Comparison of ENCODE assay signal across 8 mouse cellular contexts in the genomic region with DNA sequence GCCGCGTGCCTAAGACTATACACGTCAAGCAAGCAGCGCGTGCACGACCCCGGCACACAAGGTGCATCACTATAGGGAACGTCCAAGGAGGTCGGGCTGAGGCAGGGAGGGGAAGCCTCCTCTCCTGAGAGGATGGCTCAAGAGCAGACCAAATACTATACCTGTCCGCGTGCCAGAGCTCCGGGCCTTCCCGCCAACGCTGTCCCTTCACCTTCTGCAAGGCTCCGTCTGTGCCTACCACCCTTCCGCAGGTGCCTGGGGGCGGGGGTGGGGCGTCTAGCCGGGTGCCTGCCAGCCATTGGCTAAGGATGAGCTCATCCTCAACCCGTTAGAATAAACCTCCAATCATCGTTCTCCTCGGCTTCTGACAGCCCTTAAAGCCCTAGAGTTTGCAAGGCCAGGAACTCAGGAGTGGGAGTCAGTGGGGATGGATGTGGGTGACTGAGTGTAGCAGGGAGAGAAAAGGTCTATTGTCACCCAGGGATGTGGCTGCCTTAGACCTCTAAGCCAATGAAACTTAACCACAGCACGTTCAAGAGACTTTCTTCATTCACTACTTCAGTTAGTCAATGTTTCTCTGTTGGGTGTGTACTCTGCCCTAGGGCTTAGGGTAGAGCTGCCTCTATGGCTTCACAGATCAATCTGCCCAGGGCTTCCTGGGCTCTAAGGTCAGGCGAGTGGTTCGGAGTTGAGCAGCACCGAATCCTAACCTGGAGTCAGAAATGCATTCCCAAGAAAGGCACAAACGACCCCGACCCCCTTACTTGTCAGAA. TPM values are rescaled to one million over a fixed set of nuclear protein-coding genes. Genes with fewer than 3 reads are reported as not detected.
DNase-seq lines count a peak whose midpoint lies in the region; ATAC-seq and TF ChIP-seq lines count a peak whose summit lies in the region.

A gene (minus strand): TSS at position 263 of the 773 bp plus-strand sequence.

- ATAC-seq in kidney, embryonic 16.5 days (ENCODE audit: low FRiP score, low TSS enrichment), result peak; percentile 56; the same call in 1 of the 2 replicates
- ATAC-seq in limb, embryonic 14.5 days (ENCODE audit: low FRiP score, low read depth), result peak; percentile 42; the same call in 1 of the 2 replicates
- peak; percentile 98 for ATAC-seq in midbrain, embryonic 16.5 days

- H3K9me3 ChIP-seq in kidney, embryonic 16.5 days (ENCODE audit: low read length), result no peaks in the 10 kb centered on the region
- H3K9me3 ChIP-seq in limb, embryonic 14.5 days (ENCODE audit: control insufficient read depth, low read length), result no peaks in the 10 kb centered on the region
- no peaks in the 10 kb centered on the region for H3K9me3 ChIP-seq in midbrain, embryonic 16.5 days (replicated peaks; ENCODE audit: control insufficient read depth, low read length, poor library complexity, severe bottlenecking)

- no peak for TF ChIP-seq POLR2A in limb, embryonic 14.5 days (IDR thresholded peaks at IDR 0.05; ENCODE audit: borderline replicate concordance, extremely low read depth, insufficient read depth, insufficient read length)

- peak within 1 kb of the TSS; percentile 22 for H3K4me3 ChIP-seq in kidney, embryonic 16.5 days (ENCODE audit: low read length)
- H3K4me3 ChIP-seq in limb, embryonic 14.5 days (replicated peaks; ENCODE audit: low read length), result 0 out of 2 replicates have a peak within 1 kb of the TSS, but pooled peaks have one; percentile 15
- H3K4me3 ChIP-seq in midbrain, embryonic 16.5 days (ENCODE audit: low read depth, low read length), result peak within 1 kb of the TSS; percentile 61

- H3K9ac ChIP-seq in kidney, embryonic 16.5 days (replicated peaks; ENCODE audit: low read length), result peak within 1 kb of the TSS; percentile 25; the same call in 1 of the 2 replicates
- H3K9ac ChIP-seq in limb, embryonic 14.5 days (ENCODE audit: low read depth, low read length, severe bottlenecking), result no peak within 1 kb of the TSS
- H3K9ac ChIP-seq in midbrain, embryonic 16.5 days (ENCODE audit: low read depth, low read length), result peak within 1 kb of the TSS; percentile 90

- DNase-seq in adrenal gland, adult 2 months, result peak; percentile 39
- DNase-seq in adrenal gland, adult 18-20 months (ENCODE audit: low spot score in 2 of 2), result no peak
- peak; percentile 87 to 89 for DNase-seq in cerebellum, postnatal 36 days
- peak; percentile 78 to 85 for DNase-seq in frontal cortex, postnatal 36 days (ENCODE audit: low spot score in 2 of 2)
- no peak for DNase-seq in limb, embryonic 14.5 days (ENCODE audit: low spot score)
- peak; percentile 42 for DNase-seq in testis, postnatal 14 days (ENCODE audit: low spot score)

- no peaks in the 10 kb centered on the region for H3K36me3 ChIP-seq in kidney, embryonic 16.5 days (ENCODE audit: insufficient read depth, low read length)
- H3K36me3 ChIP-seq in limb, embryonic 14.5 days (ENCODE audit: control insufficient read depth, insufficient read depth, low read length), result no peaks in the 10 kb centered on the region
- H3K36me3 ChIP-seq in midbrain, embryonic 16.5 days (ENCODE audit: control insufficient read depth, insufficient read depth, low read length), result 0 out of 2 replicates have a peak, but pooled peaks cover 3% of the 10 kb centered on the region

- peaks cover 9% of the 10 kb centered on the region for H3K27me3 ChIP-seq in kidney, embryonic 16.5 days (ENCODE audit: insufficient read depth, low read length)
- H3K27me3 ChIP-seq in limb, embryonic 14.5 days (ENCODE audit: control insufficient read depth, insufficient read depth, low read length), result peaks cover 16% of the 10 kb centered on the region; the same call in 1 of the 2 replicates
- no peaks in the 10 kb centered on the region for H3K27me3 ChIP-seq in midbrain, embryonic 16.5 days (ENCODE audit: control insufficient read depth, insufficient read depth, low read depth, low read length)

- 16% methylated on average over 28 of the region's 28 CpGs for WGBS in kidney, embryonic 16.5 days
- 20% methylated on average over 21 of the region's 28 CpGs for WGBS in limb, embryonic 14.5 days
- 13% methylated on average over 28 of the region's 28 CpGs for whole genome bisulfite sequencing in midbrain, embryonic 16.5 days

- H3K27ac ChIP-seq in kidney, embryonic 16.5 days (ENCODE audit: low read length), result no peak within 1 kb of the TSS
- H3K27ac ChIP-seq in limb, embryonic 14.5 days (replicated peaks; ENCODE audit: low read depth, low read length), result no peak within 1 kb of the TSS
- H3K27ac ChIP-seq in midbrain, embryonic 16.5 days (ENCODE audit: low read length), result peak within 1 kb of the TSS; percentile 70

- H3K4me2 ChIP-seq in kidney, embryonic 16.5 days (replicated peaks; ENCODE audit: low read depth, low read length), result peak within 1 kb of the TSS; percentile 46
- H3K4me2 ChIP-seq in limb, embryonic 14.5 days (replicated peaks; ENCODE audit: low read depth, low read length, severe bottlenecking), result peak within 1 kb of the TSS; percentile 25; the same call in 1 of the 2 replicates
- H3K4me2 ChIP-seq in midbrain, embryonic 16.5 days (ENCODE audit: low read length), result peak within 1 kb of the TSS; percentile 70

- H3K4me1 ChIP-seq in kidney, embryonic 16.5 days (ENCODE audit: insufficient read depth, low read length), result peaks cover 14% of the 10 kb centered on the region
- no peaks in the 10 kb centered on the region for H3K4me1 ChIP-seq in limb, embryonic 14.5 days (ENCODE audit: control insufficient read depth, insufficient read depth, low read length)
- H3K4me1 ChIP-seq in midbrain, embryonic 16.5 days (ENCODE audit: control insufficient read depth, insufficient read depth, low read length), result peaks cover 4% of the 10 kb centered on the region; the same call in 1 of the 2 replicates

RNA-seq across cellular contexts. Expression of the gene that starts here (rescaled TPM):
- 1 to 10 TPM in 1 of 2 experiments, under 1 TPM in 1; 0.37 to 1.5 TPM for total RNA-seq in adrenal gland, adult 2 months (2021)
- 1.5 and 1.8 TPM in 2 replicates for polyA plus RNA-seq in adrenal gland, adult 2 months (2012; rRNA removed)
- 1 to 10 TPM in 1 of 2 experiments, under 1 TPM in 1; 0.80 to 1.3 TPM for total RNA-seq in adrenal gland, adult 18-20 months (2021)
- polyA plus RNA-seq in kidney, embryonic 16.5 days (2015; fragmentation: Nextera tagmentation; extraction: Ambion mirVana), result 0.86 and 1.1 TPM in 2 replicates
- polyA plus RNA-seq in limb, embryonic 14.5 days (2012; rRNA removed), result 0.37 and 0.43 TPM in 2 replicates
- 0.39 and 0.50 TPM in 2 replicates for polyA plus RNA-seq in limb, embryonic 14.5 days (2014; fragmentation: Nextera tagmentation; extraction: Ambion mirVana)
- 39.3 and 43.3 TPM in 2 replicates for polyA plus RNA-seq in midbrain, embryonic 16.5 days (2015; fragmentation: Nextera tagmentation; extraction: Ambion mirVana)

Comparison
In these comparisons a context has a peak if more than half of its experiments do, and no peak if none do; other contexts are left out.
1. RNA of the gene that starts here (polyA plus RNA-seq): 39.3 to 43.3 TPM in midbrain, embryonic 16.5 days; 1.5 to 1.8 TPM in adrenal gland, adult 2 months, 0.86 to 1.1 TPM in kidney, embryonic 16.5 days and 0.37 to 0.50 TPM in limb, embryonic 14.5 days; every median in the first group is over 10 times any median in the second.
2. DNase-seq: peak in adrenal gland, adult 2 months (single experiment), cerebellum, postnatal 36 days (2 of 2), frontal cortex, postnatal 36 days (2 of 2) and testis, postnatal 14 days (single experiment); none in adrenal gland, adult 18-20 months (0 of 2) and limb, embryonic 14.5 days (single experiment).
3. Peak in ATAC-seq, H3K4me3 ChIP-seq and H3K4me2 ChIP-seq in limb, embryonic 14.5 days; RNA of the gene not detected or under 1 TPM.
4. ATAC-seq: peak in every context shown above with its lines; median percentile 98 in midbrain, embryonic 16.5 days; 56 in kidney, embryonic 16.5 days; 42 in limb, embryonic 14.5 days.
5. Peak in every context shown above with its lines, with median percentiles within 50 percentile points of each other: H3K4me2 ChIP-seq and H3K4me3 ChIP-seq.